Mouse (Mus musculus) megakaryocyte, embryonic 14.5 days (primary cell): ENCODE measurements around the gene Nf1.

Experiments
- FLI1 ChIP-seq: IDR thresholded peaks from 2 replicates; pipeline ENCODE4 v1.6.1; 2012; ENCODE audit warnings: low read length, inconsistent platforms, mixed read lengths
- GATA1 ChIP-seq: IDR thresholded peaks from 3 replicates; pipeline ENCODE4 v1.6.1; 2012; ENCODE audit warnings: mixed read lengths, low read length, inconsistent platforms, borderline replicate concordance

DNA sequence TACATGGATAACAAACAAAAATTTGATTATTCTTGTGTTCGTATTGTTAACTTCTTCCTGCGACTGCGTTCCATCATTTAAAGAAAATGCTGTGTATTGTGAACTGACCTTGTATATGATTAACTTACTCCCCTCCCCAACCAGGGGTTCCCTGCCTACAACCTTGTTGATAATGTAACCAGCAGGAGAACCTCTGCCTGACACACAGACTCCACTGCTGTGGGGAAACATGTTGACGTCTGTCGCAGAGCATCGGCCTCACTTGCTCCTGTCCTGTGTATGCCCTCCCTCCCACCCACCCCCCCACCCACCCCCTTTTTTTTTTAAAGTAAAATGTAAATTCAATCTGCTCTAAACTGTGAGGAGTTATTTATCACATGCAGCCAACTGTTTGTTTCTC is 241.8 kb downstream of the Nf1 start:
- no peak for TF ChIP-seq GATA1
- TF ChIP-seq FLI1 = no peak
